Mouse (Mus musculus) MEL (cell line): ENCODE measurements around the gene Zmym6. TPM values are rescaled to one million over a fixed set of nuclear protein-coding genes. Genes with fewer than 3 reads are reported as not detected.

ENCODE experiments used
- DNase-seq: peaks from one replicate; pipeline ENCODE4 v3.0.0; 2011; ENCODE audit warnings: low read depth, low spot score
- H3K27ac ChIP-seq: 2 replicates; pipeline ENCODE4 v1.5.1; 2012; ENCODE audit warnings: low read depth, mild to moderate bottlenecking, control low read depth, low read length, moderate library complexity; ENCODE audit not compliant: control insufficient read depth
- H3K27me3 ChIP-seq, 2 experiments: fragments of 150-350 bp in 1 of 2; sonication (generic) in 1 of 2; 2 replicates each; pipeline ENCODE4 v1.6.1; 2012; ENCODE audit warnings: low read length in 2 of 2, mild to moderate bottlenecking in 2 of 2, improper control_type of control experiment in 1 of 2, moderate library complexity in 1 of 2; ENCODE audit not compliant: insufficient read depth in 2 of 2, control insufficient read depth in 1 of 2
- H3K36me3 ChIP-seq, 2 experiments: 2 replicates each; pipeline ENCODE4 v1.6.1; 2012 to 2014; ENCODE audit warnings: low read length in 2 of 2, improper control_type of control experiment in 1 of 2, inconsistent platforms in 1 of 2, mild to moderate bottlenecking in 1 of 2; ENCODE audit not compliant: insufficient read depth in 2 of 2, control insufficient read depth in 1 of 2
- H3K4me1 ChIP-seq, 2 experiments: fragments of 150-350 bp in 1 of 2; sonication (generic) in 1 of 2; 2 replicates each; pipeline ENCODE4 v1.6.1; 2012; ENCODE audit warnings: low read length in 2 of 2, improper control_type of control experiment in 1 of 2, mild to moderate bottlenecking in 1 of 2; ENCODE audit not compliant: insufficient read depth in 2 of 2, control insufficient read depth in 1 of 2
- H3K4me3 ChIP-seq, 2 experiments: fragments of 150-350 bp in 1 of 2; sonication (generic) in 1 of 2; 2 replicates each; pipeline ENCODE4 v1.5.1; 2012; ENCODE audit warnings: low read depth in 2 of 2, low read length in 2 of 2, mild to moderate bottlenecking in 2 of 2, moderate library complexity in 2 of 2, control low read depth in 1 of 2, improper control_type of control experiment in 1 of 2; ENCODE audit not compliant: control insufficient read depth in 1 of 2, insufficient read depth in 1 of 2
- H3K79me2 ChIP-seq: 2 replicates; pipeline ENCODE4 v1.6.1; 2012; ENCODE audit warnings: mild to moderate bottlenecking, low read length, moderate library complexity; ENCODE audit not compliant: control insufficient read depth, poor library complexity, insufficient read depth
- H3K9ac ChIP-seq: 2 replicates; pipeline ENCODE4 v1.6.1; 2012; ENCODE audit warnings: low read depth, mild to moderate bottlenecking, control low read depth, low read length, moderate library complexity; ENCODE audit not compliant: control insufficient read depth, poor library complexity, severe bottlenecking
- H3K9me3 ChIP-seq: fragments of 150-350 bp; sonication (generic); replicated peaks from 2 replicates; pipeline ENCODE4 v1.6.1; 2012; ENCODE audit warnings: mild to moderate bottlenecking, low read length, improper control_type of control experiment, moderate library complexity; ENCODE audit not compliant: insufficient read depth
- CTCF ChIP-seq, 3 experiments: IDR thresholded peaks in 2 of 3; conservative IDR thresholded peaks in 1 of 3; 2 replicates each; pipeline ENCODE4 v1.5.1; 2011 to 2012; ENCODE audit warnings: low read length in 3 of 3, low read depth in 2 of 3, mild to moderate bottlenecking in 2 of 3, improper control_type of control experiment in 1 of 3, inconsistent platforms in 1 of 3, mixed read lengths in 1 of 3, moderate library complexity in 1 of 3; ENCODE audit not compliant: control insufficient read depth in 1 of 3, insufficient read depth in 1 of 3, poor library complexity in 1 of 3, severe bottlenecking in 1 of 3
- EP300 ChIP-seq, 2 experiments: IDR thresholded peaks; 2 replicates each; pipeline ENCODE4 v1.6.1; 2011; ENCODE audit warnings: improper control_type of control experiment in 2 of 2, low read length in 2 of 2, low read depth in 1 of 2, mild to moderate bottlenecking in 1 of 2
- ETS1 ChIP-seq: IDR thresholded peaks from 2 replicates; pipeline ENCODE4 v1.6.1; 2012; ENCODE audit warnings: low read depth, mild to moderate bottlenecking, inconsistent platforms, low read length, improper control_type of control experiment, moderate library complexity
- GABPA ChIP-seq: IDR thresholded peaks from 2 replicates; pipeline ENCODE4 v1.6.1; 2012; ENCODE audit warnings: low read depth, mild to moderate bottlenecking, inconsistent platforms, low read length, improper control_type of control experiment, moderate library complexity
- GATA1 ChIP-seq: IDR thresholded peaks from 2 replicates; pipeline ENCODE4 v1.6.1; 2011; ENCODE audit warnings: low read depth, low read length, improper control_type of control experiment
- HCFC1 ChIP-seq: IDR thresholded peaks from 2 replicates; pipeline ENCODE4 v1.6.1; 2012; ENCODE audit warnings: low read depth, mild to moderate bottlenecking, inconsistent platforms, low read length, improper control_type of control experiment, moderate library complexity
- MYC ChIP-seq: IDR thresholded peaks from 2 replicates; pipeline ENCODE4 v1.6.1; 2011; ENCODE audit warnings: low read depth, mild to moderate bottlenecking, low read length, improper control_type of control experiment, moderate library complexity
- POLR2A ChIP-seq, 2 experiments: IDR thresholded peaks; 2 replicates each; pipeline ENCODE4 v1.6.1; 2011 to 2012; ENCODE audit warnings: low read length in 2 of 2, mild to moderate bottlenecking in 2 of 2, control low read depth in 1 of 2, improper control_type of control experiment in 1 of 2, low read depth in 1 of 2, moderate library complexity in 1 of 2; ENCODE audit not compliant: control insufficient read depth in 1 of 2, insufficient read depth in 1 of 2, poor library complexity in 1 of 2
- POLR2AphosphoS2 ChIP-seq: IDR thresholded peaks from 2 replicates; pipeline ENCODE4 v1.6.1; 2011; ENCODE audit warnings: low read length, improper control_type of control experiment
- RAD21 ChIP-seq: IDR thresholded peaks from 2 replicates; pipeline ENCODE4 v1.6.1; 2011; ENCODE audit warnings: mild to moderate bottlenecking, low read depth, low read length, improper control_type of control experiment
- RCOR1 ChIP-seq: IDR thresholded peaks from 2 replicates; pipeline ENCODE4 v1.6.1; 2012; ENCODE audit warnings: low read depth, mild to moderate bottlenecking, inconsistent platforms, low read length, improper control_type of control experiment
- TAL1 ChIP-seq: IDR thresholded peaks from 2 replicates; pipeline ENCODE4 v1.6.1; 2012; ENCODE audit warnings: mild to moderate bottlenecking, inconsistent platforms, low read length, moderate library complexity, mixed read lengths
- TBP ChIP-seq: IDR thresholded peaks from 2 replicates; pipeline ENCODE4 v1.8.0; 2011; ENCODE audit warnings: low read depth, low read length, improper control_type of control experiment
- TCF12 ChIP-seq: IDR thresholded peaks from 2 replicates; pipeline ENCODE4 v1.6.1; 2014; ENCODE audit warnings: low read depth, mild to moderate bottlenecking, inconsistent platforms, low read length, improper control_type of control experiment, moderate library complexity
- UBTF ChIP-seq: IDR thresholded peaks from 2 replicates; pipeline ENCODE4 v1.6.1; 2012; ENCODE audit warnings: low read depth, mild to moderate bottlenecking, inconsistent platforms, low read length, improper control_type of control experiment, moderate library complexity, borderline replicate concordance; ENCODE audit not compliant: insufficient read depth
- USF2 ChIP-seq, 2 experiments: IDR thresholded peaks; 2 replicates each; pipeline ENCODE4 v1.6.1; 2011 to 2012; ENCODE audit warnings: improper control_type of control experiment in 2 of 2, low read length in 2 of 2, borderline replicate concordance in 1 of 2, inconsistent platforms in 1 of 2, low read depth in 1 of 2, mild to moderate bottlenecking in 1 of 2; ENCODE audit not compliant: insufficient read depth in 1 of 2
- ZMIZ1 ChIP-seq: IDR thresholded peaks from 2 replicates; pipeline ENCODE4 v1.6.1; 2012; ENCODE audit warnings: low read depth, mild to moderate bottlenecking, inconsistent platforms, low read length, improper control_type of control experiment, moderate library complexity
- ZNF384 ChIP-seq: IDR thresholded peaks from 2 replicates; pipeline ENCODE4 v1.6.1; 2012; ENCODE audit warnings: low read depth, mild to moderate bottlenecking, inconsistent platforms, low read length, improper control_type of control experiment
- polyA plus RNA-seq, 2 experiments: library from polyadenylated mRNA; stranded (reverse) in 1 of 2; unstranded in 1 of 2; fragments of >175 nt in 1 of 2; fragments of >200 nt in 1 of 2; gene quantifications; 2 replicates each; pipeline versions ENCODE4 v1.2.1 to v1.2.4; 2012; ENCODE audit warnings: low replicate concordance in 2 of 2, low read depth in 1 of 2; ENCODE audit not compliant: insufficient read length in 2 of 2, insufficient read depth in 1 of 2, missing spikeins in 1 of 2
- total RNA-seq: library from RNA; depleted of rRNA; stranded (reverse); fragments of 300-350 nt; gene quantifications from 2 replicates; pipeline ENCODE4 v1.2.3, GENCODE M21; 2012

Zmym6 gene
- total and polyA plus RNA-seq, 3 experiments = not detected

- Histone ChIP-seq H3K79me2 (no peaks in the 10 kb centered on the region), H3K9me3 (no peaks in the 10 kb centered on the region), H3K4me3 (no peak overlapping the region), H3K4me1 (no peaks in the 10 kb centered on the region), H3K27me3 (no peaks in the 10 kb centered on the region), H3K27ac (no peak overlapping the region), H3K36me3 (peaks cover 2 to 24% of the 10 kb centered on the region in 2 experiments), H3K9ac (no peak overlapping the region)
- peak; percentile 58; the same call in 1 of the 2 replicates for TF ChIP-seq ZNF384
- no peak for TF ChIP-seq USF2 (IDR thresholded peaks at IDR 0.05; ENCODE audit: borderline replicate concordance in 1 of 2, insufficient read depth in 1 of 2, low read depth in 1 of 2, low read length in 2 of 2)
- peak; percentile 10; the same call in 1 of the 2 replicates for TF ChIP-seq RAD21
- TF ChIP-seq CTCF (IDR thresholded peaks at IDR 0.05 in 2 of 3, conservative IDR thresholded peaks at IDR 0.05 in 1 of 3; ENCODE audit: control insufficient read depth in 1 of 3, insufficient read depth in 1 of 3, low read depth in 2 of 3, low read length in 3 of 3, poor library complexity in 1 of 3, severe bottlenecking in 1 of 3) = peak in 1 of 3 experiments; percentile 33; a peak in 2 of 6 replicates
- DNase-seq = peak; percentile 47
Observed at GRCm38 (mm10) chr4:127039871-127040483, 37.2 kb upstream of the Zmym6 start.

GRCm38 (mm10) chr4:127043540-127043939 is 33.6 kb upstream of the Zmym6 start:
- Histone ChIP-seq H3K4me1 (no peaks in the 10 kb centered on the region), H3K79me2 (no peaks in the 10 kb centered on the region), H3K9me3 (no peaks in the 10 kb centered on the region), H3K9ac (no peak overlapping the region), H3K36me3 (peaks cover 0 to 5% of the 10 kb centered on the region in 2 experiments; a peak in 3 of 4 replicates)
- TF ChIP-seq USF2 (IDR thresholded peaks at IDR 0.05; ENCODE audit: borderline replicate concordance in 1 of 2, insufficient read depth in 1 of 2, low read depth in 1 of 2, low read length in 2 of 2) (no peak), TAL1 (no peak), POLR2A (IDR thresholded peaks at IDR 0.05; ENCODE audit: control insufficient read depth in 1 of 2, insufficient read depth in 1 of 2, low read depth in 1 of 2, low read length in 2 of 2, poor library complexity in 1 of 2) (no peak)
- TF ChIP-seq, all 39 proteins: peak for 0
- Histone ChIP-seq H3K27me3 (no peaks in the 10 kb centered on the region), H3K4me3 (no peak overlapping the region), H3K27ac (no peak overlapping the region)
- no peak for DNase-seq

GRCm38 (mm10) chr4:127051121-127051520 is 26.1 kb upstream of the Zmym6 start:
- no peak for DNase-seq
- Histone ChIP-seq H3K27ac (no peak overlapping the region), H3K9ac (no peak overlapping the region), H3K27me3 (no peaks in the 10 kb centered on the region), H3K79me2 (no peaks in the 10 kb centered on the region), H3K4me1 (no peaks in the 10 kb centered on the region), H3K36me3 (peaks cover 0 to 21% of the 10 kb centered on the region in 2 experiments; a peak in 2 of 4 replicates), H3K4me3 (no peak overlapping the region), H3K9me3 (no peaks in the 10 kb centered on the region)
- TF ChIP-seq RAD21 (no peak), EP300 (IDR thresholded peaks at IDR 0.05; ENCODE audit: low read depth in 1 of 2, low read length in 2 of 2) (no peak), GATA1 (no peak), TBP (no peak), RCOR1 (no peak), MYC (no peak), ZNF384 (no peak), ZMIZ1 (no peak), USF2 (IDR thresholded peaks at IDR 0.05; ENCODE audit: borderline replicate concordance in 1 of 2, insufficient read depth in 1 of 2, low read depth in 1 of 2, low read length in 2 of 2) (no peak), ETS1 (no peak), TCF12 (no peak), POLR2AphosphoS2 (no peak), UBTF (no peak), GABPA (no peak), HCFC1 (no peak)
